Mouse (Mus musculus) left cerebral cortex, adult 11 months (tissue): Measurements from ENCODE around the gene Hoxd4.

ENCODE experiments used
- DNase-seq: peaks from one replicate; pipeline ENCODE4 v3.0.0; 2022; ENCODE audit warnings: low spot score

Hoxd4 gene

GRCm38 (mm10) chr2:74746298-74746921 lies 34.7 kb downstream of the Hoxd4 start:
- no peak for DNase-seq

- no peak for DNase-seq
Measured at GRCm38 (mm10) chr2:74747006-74747405, 35.3 kb downstream of the Hoxd4 start.

- no peak for DNase-seq
Measured at GRCm38 (mm10) chr2:74747661-74748141, 36.0 kb downstream of the Hoxd4 start.

- no peak for DNase-seq
Measured at GRCm38 (mm10) chr2:74748436-74748995, 36.8 kb downstream of the Hoxd4 start.

GRCm38 (mm10) chr2:74749337-74750121 lies 37.8 kb downstream of the Hoxd4 start:
- DNase-seq: no peak

- DNase-seq: no peak
Measured at GRCm38 (mm10) chr2:74750731-74751250, 39.1 kb downstream of the Hoxd4 start.

GRCm38 (mm10) chr2:74751861-74752260 lies 40.1 kb downstream of the Hoxd4 start:
- DNase-seq: no peak

- DNase-seq: no peak
Measured at GRCm38 (mm10) chr2:74752431-74753174, 40.9 kb downstream of the Hoxd4 start.

GRCm38 (mm10) chr2:74753175-74753523 lies 41.4 kb downstream of the Hoxd4 start:
- no peak for DNase-seq

GRCm38 (mm10) chr2:74753711-74754110 lies 42.0 kb downstream of the Hoxd4 start:
- DNase-seq: no peak

- no peak for DNase-seq
Measured at GRCm38 (mm10) chr2:74760146-74760545, 48.4 kb downstream of the Hoxd4 start.

GRCm38 (mm10) chr2:74761941-74762340 lies 50.2 kb downstream of the Hoxd4 start:
- DNase-seq: no peak

GRCm38 (mm10) chr2:74762522-74763244 lies 51.0 kb downstream of the Hoxd4 start, which contains the start of gene Hoxd1:
Hoxd1 (plus strand) TSS chr2:74762980.
- DNase-seq: no peak

GRCm38 (mm10) chr2:74763245-74763735 lies 51.6 kb downstream of the Hoxd4 start:
- no peak for DNase-seq

GRCm38 (mm10) chr2:74763976-74764375 lies 52.2 kb downstream of the Hoxd4 start:
- DNase-seq: no peak

- DNase-seq: no peak
Measured at GRCm38 (mm10) chr2:74774359-74774758, 62.6 kb downstream of the Hoxd4 start.

- no peak for DNase-seq
Measured at GRCm38 (mm10) chr2:74777536-74778275, 66.0 kb downstream of the Hoxd4 start.
